Mouse (Mus musculus) midbrain, embryonic 14.5 days (tissue): Measurements from ENCODE around the gene Atp8a2. TPM values are rescaled to one million over a fixed set of nuclear protein-coding genes. Genes with fewer than 3 reads are reported as not detected.
A peak's percentile ranks its signal among the peaks of the same experiment; 100 is the strongest.

Experiments used
- ATAC-seq: fragments of 200-750 bp; cut with Nextera tagmentation; 2 replicates; pipeline ENCODE4 v1.8.0; 2017; ENCODE audit warnings: moderate number of reproducible peaks, moderate library complexity; ENCODE audit not compliant: low FRiP score, low TSS enrichment
- DNase-seq: peaks from one replicate; pipeline ENCODE4 v3.0.0-alpha.2; 2015
- H3K27ac ChIP-seq: fragments of 300-500 bp; sonication (generic); replicated peaks from 2 replicates; pipeline ENCODE4 v1.5.1; 2014; ENCODE audit warnings: mild to moderate bottlenecking, low read depth, low read length, moderate library complexity
- H3K27me3 ChIP-seq: fragments of 300-500 bp; sonication (generic); 2 replicates; pipeline ENCODE4 v1.6.1; 2014; ENCODE audit warnings: low read length, control low read depth, mixed read lengths; ENCODE audit not compliant: control insufficient read depth, insufficient read depth
- H3K36me3 ChIP-seq: fragments of 300-500 bp; sonication (generic); 2 replicates; pipeline ENCODE4 v1.6.1; 2014; ENCODE audit warnings: low read length, control low read depth; ENCODE audit not compliant: control insufficient read depth, insufficient read depth
- H3K4me1 ChIP-seq: fragments of 300-500 bp; sonication (generic); 2 replicates; pipeline ENCODE4 v1.6.1; 2014; ENCODE audit warnings: mild to moderate bottlenecking, antibody characterized with exemption, low read length, control low read depth; ENCODE audit not compliant: control insufficient read depth, insufficient read depth
- H3K4me2 ChIP-seq: fragments of 300-500 bp; sonication (generic); 2 replicates; pipeline ENCODE4 v1.6.1; 2014; ENCODE audit warnings: mild to moderate bottlenecking, low read length, moderate library complexity
- H3K4me3 ChIP-seq: fragments of 300-500 bp; sonication (generic); replicated peaks from 2 replicates; pipeline ENCODE4 v1.5.1; 2014; ENCODE audit warnings: low read depth, low read length
- H3K9ac ChIP-seq: fragments of 300-500 bp; sonication (generic); replicated peaks from 2 replicates; pipeline ENCODE4 v1.6.1; 2014; ENCODE audit warnings: mild to moderate bottlenecking, low read length, moderate library complexity
- H3K9me3 ChIP-seq: fragments of 300-500 bp; sonication (generic); 2 replicates; pipeline ENCODE4 v1.6.1; 2016; ENCODE audit warnings: low read length, control low read depth, mixed read lengths; ENCODE audit not compliant: control insufficient read depth
- WGBS: fragments of 180-500 bp; shearing (Covaris S2); extraction: QIAGEN DNeasy Blood & Tissue Kit; methylation state at CpG from one replicate; pipeline ENCODE4 v1.1.7; 2014; 5-methylcytosine and 5-hydroxymethylcytosine counted together
- polyA plus RNA-seq: library from polyadenylated mRNA; unstranded; fragments of >200 nt; fragmentation: Nextera tagmentation; extraction: Ambion mirVana; gene quantifications from 2 replicates; pipeline ENCODE4 v1.2.1, GENCODE M21; 2014

Atp8a2 gene
- polyA plus RNA-seq, 1 experiment from 2014 or later: 37.1 TPM

DNA sequence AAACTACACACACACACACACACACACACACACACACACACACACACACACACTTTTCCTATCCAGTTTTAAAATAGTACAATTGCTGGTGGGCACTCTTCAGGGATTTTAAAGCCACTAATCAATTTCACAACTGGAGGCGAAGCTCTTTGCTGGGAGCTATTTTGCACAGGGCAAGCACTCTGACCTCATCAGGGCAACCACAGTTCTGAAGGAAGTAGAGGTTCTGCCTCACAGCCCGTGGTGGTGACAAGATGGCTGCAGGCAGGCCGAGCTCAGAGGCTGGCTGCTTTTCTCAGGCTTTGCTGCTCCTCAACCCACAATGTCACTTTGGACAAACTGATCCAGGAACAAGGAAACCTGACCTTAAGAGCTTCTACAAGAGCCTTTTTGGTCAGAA is 590.0 kb downstream of the Atp8a2 start:
- H3K4me3 ChIP-seq: no peak overlapping the region
- DNase-seq (no peak), ATAC-seq (no peak)
- 66% methylated on average over 3 of the region's 3 CpGs for WGBS
- H3K4me1 ChIP-seq: no peaks in the 10 kb centered on the region
- no peaks in the 10 kb centered on the region for H3K9me3 ChIP-seq
- H3K9ac ChIP-seq: no peak overlapping the region
- H3K27me3 ChIP-seq: no peaks in the 10 kb centered on the region
- H3K27ac ChIP-seq: no peak overlapping the region
- H3K4me2 ChIP-seq: no peak overlapping the region
- H3K36me3 ChIP-seq: no peaks in the 10 kb centered on the region

DNA sequence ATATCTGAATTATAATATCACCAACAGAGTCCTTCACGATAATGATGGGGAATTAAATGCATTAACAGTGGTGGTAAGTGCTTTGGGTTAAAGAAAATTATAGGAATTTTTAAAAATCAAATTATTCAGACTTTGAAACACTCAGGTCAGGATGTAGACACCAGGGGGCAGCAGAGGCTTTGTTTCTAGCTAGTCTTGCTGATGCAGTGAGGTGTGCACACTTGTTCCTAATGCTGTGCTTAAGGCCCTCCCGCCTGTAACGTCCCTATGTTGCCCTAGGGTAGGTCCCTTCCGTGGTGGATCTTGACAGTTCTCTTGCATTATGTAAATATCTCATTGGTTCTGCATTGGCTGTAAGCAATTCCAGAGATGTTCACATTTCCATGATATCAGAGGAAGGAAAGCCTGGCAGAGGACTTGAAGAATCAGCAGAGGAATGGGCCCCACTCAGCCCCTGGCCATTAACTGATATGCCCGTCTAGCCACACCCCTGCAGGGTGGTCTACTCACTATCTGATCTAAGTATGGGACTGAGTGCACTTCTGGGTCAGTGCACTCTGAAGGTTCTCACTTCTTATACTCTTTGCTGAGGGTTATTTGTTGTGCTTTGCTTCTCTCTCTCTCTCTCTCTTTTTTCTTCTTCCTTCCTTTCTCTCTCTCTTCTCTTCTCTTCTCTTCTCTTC is 591.2 kb downstream of the Atp8a2 start:
- Histone ChIP-seq H3K4me3 (no peak overlapping the region), H3K9ac (no peak overlapping the region), H3K27ac (no peak overlapping the region), H3K27me3 (no peaks in the 10 kb centered on the region), H3K4me2 (no peak overlapping the region), H3K9me3 (no peaks in the 10 kb centered on the region), H3K36me3 (no peaks in the 10 kb centered on the region), H3K4me1 (no peaks in the 10 kb centered on the region)
- no peak; the same call in 1 of the 2 replicates for ATAC-seq
- peak; percentile 87 for DNase-seq
- 20% methylated on average over 5 of the region's 5 CpGs for WGBS

- WGBS: 65% methylated on average over 5 of the region's 5 CpGs
- no peak overlapping the region for H3K4me2 ChIP-seq
- DNase-seq (peak; percentile 62), ATAC-seq (no peak)
- H3K4me1 ChIP-seq: no peaks in the 10 kb centered on the region
- no peaks in the 10 kb centered on the region for H3K36me3 ChIP-seq
- H3K27ac ChIP-seq: no peak overlapping the region
- H3K27me3 ChIP-seq: no peaks in the 10 kb centered on the region
- H3K9ac ChIP-seq: no peak overlapping the region
- no peaks in the 10 kb centered on the region for H3K9me3 ChIP-seq
- no peak overlapping the region for H3K4me3 ChIP-seq
These were observed 592.9 kb downstream of the Atp8a2 start for GRCm38 (mm10) chr14:59604002-59604645.

DNA sequence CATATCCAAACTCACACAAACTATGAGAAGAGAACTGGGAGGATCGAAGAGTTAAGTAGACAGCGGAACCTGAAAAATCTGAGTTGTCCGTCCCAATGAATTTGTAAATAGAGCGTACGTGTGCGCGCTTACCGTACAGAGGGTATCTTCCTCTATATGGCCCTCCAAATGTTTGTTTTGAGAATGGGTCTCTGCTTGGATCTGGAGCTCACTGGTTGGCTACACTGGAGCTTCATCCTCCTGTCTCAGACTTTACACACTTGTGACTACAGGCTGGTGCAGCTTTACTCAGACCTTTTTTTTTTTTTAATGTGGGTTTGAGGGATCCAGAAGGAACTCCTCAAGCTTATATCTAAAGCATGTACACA is 598.7 kb downstream of the Atp8a2 start:
- ATAC-seq (peak; percentile 44), DNase-seq (no peak)
- Histone ChIP-seq H3K4me3 (peak overlapping the region; percentile 94), H3K9ac (peak overlapping the region; percentile 80), H3K27me3 (no peaks in the 10 kb centered on the region), H3K4me2 (peak overlapping the region; percentile 86), H3K9me3 (no peaks in the 10 kb centered on the region), H3K27ac (peak overlapping the region; percentile 89), H3K4me1 (peaks cover 12% of the 10 kb centered on the region), H3K36me3 (peaks cover 7% of the 10 kb centered on the region; the same call in 1 of the 2 replicates)
- 4% methylated on average over 8 of the region's 8 CpGs for WGBS

DNA sequence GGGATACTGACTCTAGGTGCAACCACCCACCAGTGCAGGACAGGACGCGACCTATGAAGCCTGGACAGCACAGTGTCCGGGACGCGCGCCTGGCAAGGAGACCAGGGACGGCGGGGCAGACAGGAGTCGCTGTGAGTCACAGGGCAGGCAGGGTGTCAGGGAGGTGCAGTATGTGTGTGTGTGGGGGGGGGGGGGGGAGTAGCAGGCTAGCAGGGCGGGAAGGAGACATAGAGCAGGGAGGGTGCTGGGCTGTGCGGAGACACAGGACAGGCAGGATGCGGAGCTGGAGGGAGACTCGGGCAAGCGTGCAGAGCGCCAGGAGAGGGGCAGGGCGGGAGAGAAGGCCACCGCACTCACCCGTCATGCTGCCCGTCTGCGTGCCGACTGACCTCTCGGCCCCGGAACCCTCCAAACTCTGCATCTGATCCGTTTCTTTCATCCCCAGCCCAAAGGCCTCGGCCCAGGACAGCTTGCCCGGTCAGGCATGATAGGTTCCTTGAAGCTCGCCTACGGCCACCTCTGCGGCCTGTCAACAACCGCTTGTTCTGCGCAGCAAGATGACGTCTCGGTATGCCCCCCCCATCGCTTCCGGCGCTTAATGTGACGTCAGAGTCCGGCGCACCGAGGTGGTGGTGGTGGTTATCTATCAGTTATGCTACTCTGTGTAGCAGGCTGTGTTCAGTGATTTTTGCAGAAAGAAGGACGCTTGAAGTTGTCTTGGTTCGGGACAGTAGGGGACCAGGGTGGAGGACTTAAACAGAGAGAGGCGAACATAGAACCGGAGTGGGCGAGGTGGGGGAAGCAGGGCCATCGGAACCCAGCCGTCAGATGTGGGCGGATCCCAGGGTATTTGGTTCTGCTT is 599.4 kb downstream of the Atp8a2 start, which contains the start of gene Cdadc1:
Gene Cdadc1 (minus strand): TSS at position 562 of the 862 bp plus-strand sequence.
- WGBS: under 1% methylated on average over 45 of the region's 48 CpGs
- ATAC-seq: peak; percentile 94

DNA sequence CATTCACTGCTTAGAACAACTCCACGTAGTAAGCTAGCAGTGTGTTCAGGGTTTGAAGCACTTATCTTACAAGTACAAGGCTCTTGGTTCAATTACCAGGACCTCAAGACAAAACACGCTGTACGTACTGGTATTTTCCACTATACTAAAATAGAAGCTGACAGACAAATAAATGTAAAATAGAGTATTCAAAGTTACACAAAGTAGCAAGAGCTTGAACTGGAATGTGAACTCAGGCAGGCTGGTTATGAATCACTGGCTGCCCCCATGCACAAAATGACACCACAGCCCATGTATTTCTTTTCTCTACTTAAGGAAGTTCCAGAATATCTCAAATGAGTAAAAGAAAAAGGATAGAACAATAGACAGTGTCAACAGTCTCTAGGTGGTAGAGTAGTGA is 602.0 kb downstream of the Atp8a2 start:
- ATAC-seq (no peak), DNase-seq (no peak)
- 94% methylated on average over 3 of the region's 3 CpGs for WGBS

More for the DNA sequence above, 599.4 kb downstream of the Atp8a2 start, which contains the start of gene Cdadc1:
- Histone ChIP-seq H3K4me2 (peak within 1 kb of the TSS; percentile 86), H3K27me3 (no peaks in the 10 kb centered on the region), H3K9me3 (no peaks in the 10 kb centered on the region), H3K27ac (peak within 1 kb of the TSS; percentile 89), H3K4me3 (peak within 1 kb of the TSS; percentile 94), H3K36me3 (peaks cover 10% of the 10 kb centered on the region), H3K9ac (peak within 1 kb of the TSS; percentile 80), H3K4me1 (peaks cover 12% of the 10 kb centered on the region)
- peak; percentile 95 for DNase-seq

GRCm38 (mm10) chr14:59592593-59592992 is 604.4 kb downstream of the Atp8a2 start:
- H3K4me1 ChIP-seq: peaks cover 7% of the 10 kb centered on the region
- peaks cover 45% of the 10 kb centered on the region for H3K36me3 ChIP-seq
- no peaks in the 10 kb centered on the region for H3K27me3 ChIP-seq
- DNase-seq (no peak), ATAC-seq (no peak)
- H3K27ac ChIP-seq: no peak overlapping the region
- H3K4me3 ChIP-seq: no peak overlapping the region
- H3K9ac ChIP-seq: no peak overlapping the region
- H3K9me3 ChIP-seq: no peaks in the 10 kb centered on the region
- H3K4me2 ChIP-seq: no peak overlapping the region
- WGBS: 94% methylated on average over 3 of the region's 3 CpGs

More for the DNA sequence above, 602.0 kb downstream of the Atp8a2 start:
- Histone ChIP-seq H3K9ac (no peak overlapping the region), H3K4me3 (no peak overlapping the region), H3K4me1 (peaks cover 12% of the 10 kb centered on the region), H3K9me3 (no peaks in the 10 kb centered on the region), H3K4me2 (no peak overlapping the region), H3K27me3 (no peaks in the 10 kb centered on the region), H3K27ac (no peak overlapping the region), H3K36me3 (peaks cover 24% of the 10 kb centered on the region)

DNA sequence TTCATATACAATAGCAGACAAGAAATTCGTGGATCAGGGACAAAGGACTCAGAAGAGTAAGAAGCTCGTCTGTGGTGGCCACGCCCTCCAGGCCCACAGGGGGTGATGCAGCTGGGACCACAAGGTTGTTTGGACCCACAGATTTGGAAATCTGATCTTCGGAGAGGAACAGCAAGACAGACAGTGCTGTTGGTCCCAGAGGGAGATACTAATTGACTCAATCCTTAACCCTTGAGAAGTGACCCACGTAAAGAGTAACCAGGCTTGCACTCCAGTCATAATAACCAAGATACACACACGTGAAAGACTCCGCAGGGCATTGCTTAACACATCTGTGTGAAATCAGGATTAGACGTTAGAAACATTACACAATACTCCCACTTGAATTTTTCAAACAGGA is 605.1 kb downstream of the Atp8a2 start:
- Histone ChIP-seq H3K4me1 (peaks cover 5% of the 10 kb centered on the region), H3K36me3 (peaks cover 48% of the 10 kb centered on the region), H3K9me3 (no peaks in the 10 kb centered on the region), H3K4me3 (no peak overlapping the region), H3K27me3 (no peaks in the 10 kb centered on the region), H3K9ac (no peak overlapping the region), H3K27ac (no peak overlapping the region), H3K4me2 (no peak overlapping the region)
- ATAC-seq: no peak
- 71% methylated on average over 8 of the region's 8 CpGs for WGBS
- no peak for DNase-seq
